Mouse (Mus musculus): ENCODE measurements around the gene Timm50.

Timm50 gene

DNA sequence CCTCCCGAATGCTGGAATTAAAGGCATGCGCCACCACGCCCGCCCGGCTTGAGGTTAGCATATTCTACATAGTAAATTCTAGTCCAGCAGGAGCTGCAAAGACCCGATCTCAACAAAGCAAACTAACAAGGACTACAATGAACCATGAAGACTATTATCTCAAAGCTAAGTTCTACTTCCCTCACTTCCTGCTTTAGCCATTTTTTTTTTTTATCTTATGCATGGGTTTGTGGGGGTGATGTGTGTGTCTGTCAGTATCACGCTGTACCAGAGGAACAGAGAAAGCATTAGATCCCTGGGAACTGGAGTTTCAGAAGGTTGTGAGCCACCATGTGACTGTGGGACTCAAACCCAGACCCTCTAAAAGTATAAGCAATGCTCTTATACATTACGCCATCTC lies 13.4 kb upstream of the Timm50 start:
- DNase-seq (ENCODE audit: low read depth) = no peak

DNA sequence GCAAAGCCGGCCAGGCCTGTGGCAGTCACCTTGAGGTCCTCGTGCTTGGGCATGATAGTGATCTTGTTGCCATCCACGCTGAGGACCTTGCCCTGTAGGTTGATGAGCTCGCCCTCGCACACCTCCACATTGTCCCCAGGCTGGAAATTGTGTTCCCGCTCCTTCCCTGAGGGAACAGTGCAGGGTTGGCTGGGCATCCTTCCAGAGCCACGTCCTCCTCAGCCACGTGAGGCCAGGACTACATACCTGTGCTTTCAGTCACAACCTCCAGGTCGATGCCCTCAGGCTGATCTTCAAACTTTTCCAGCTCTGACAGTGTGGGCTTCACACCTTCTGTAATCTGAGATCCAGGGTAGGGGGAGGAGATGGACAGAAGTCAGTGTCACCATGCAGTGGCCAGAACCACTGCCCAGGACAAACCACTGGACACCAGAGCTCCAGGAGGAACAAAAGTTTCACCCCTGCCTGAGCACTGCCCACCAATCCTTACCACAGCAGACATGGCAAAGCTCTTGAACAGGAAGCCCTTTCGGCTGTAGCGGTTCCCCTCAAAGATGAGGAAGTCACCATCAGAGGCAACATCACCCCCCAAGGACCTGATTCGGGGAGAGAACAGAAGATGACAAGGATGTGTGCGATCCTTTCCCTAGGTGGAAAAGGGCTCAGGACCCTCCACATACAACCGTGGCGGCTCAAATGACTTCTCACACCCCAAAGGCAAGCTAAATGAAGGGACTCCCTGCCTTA lies 10.3 kb upstream of the Timm50 start:
- DNase-seq (ENCODE audit: low read depth) = peak; percentile 54

DNA sequence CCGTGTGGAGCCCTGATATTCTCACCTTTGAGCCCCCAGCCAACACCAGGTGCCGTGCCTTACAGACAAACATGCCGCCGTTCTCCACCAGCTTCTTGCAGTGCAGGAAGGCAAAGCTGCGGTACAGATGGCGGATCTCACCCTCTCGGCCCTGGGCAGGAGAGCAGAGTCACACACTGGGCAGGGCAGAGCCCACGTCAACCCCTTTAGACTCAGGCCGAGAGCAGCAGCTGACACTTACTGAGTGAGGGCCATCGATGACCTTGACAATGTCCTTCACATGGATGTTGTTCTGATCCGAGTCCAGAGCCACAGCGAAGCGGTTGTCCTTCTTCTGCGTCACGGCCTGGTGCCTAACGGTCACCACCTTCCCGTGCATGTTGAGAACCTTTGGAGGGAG lies 6.8 kb upstream of the Timm50 start:
- DNase-seq (ENCODE audit: low read depth) = no peak

DNA sequence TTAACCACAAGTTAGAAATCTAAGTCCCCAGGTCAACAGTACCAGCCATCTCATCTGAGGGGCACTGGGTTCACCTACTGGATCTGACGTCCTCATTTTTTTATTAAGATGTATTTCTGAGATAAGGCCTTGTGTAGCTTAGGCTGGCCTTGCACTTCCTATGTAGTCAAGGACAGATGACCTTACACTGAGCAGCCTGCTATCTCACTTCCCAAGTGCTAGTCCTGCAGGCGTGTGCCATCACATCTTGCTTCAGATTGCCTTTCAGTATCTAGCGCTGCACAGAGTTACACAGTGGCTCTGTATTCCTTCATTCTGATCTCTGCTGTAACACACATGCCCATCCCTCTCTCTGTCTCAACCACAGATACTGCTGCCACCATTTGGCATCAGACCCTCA lies 6.2 kb upstream of the Timm50 start:
- DNase-seq (ENCODE audit: low read depth) = no peak

DNA sequence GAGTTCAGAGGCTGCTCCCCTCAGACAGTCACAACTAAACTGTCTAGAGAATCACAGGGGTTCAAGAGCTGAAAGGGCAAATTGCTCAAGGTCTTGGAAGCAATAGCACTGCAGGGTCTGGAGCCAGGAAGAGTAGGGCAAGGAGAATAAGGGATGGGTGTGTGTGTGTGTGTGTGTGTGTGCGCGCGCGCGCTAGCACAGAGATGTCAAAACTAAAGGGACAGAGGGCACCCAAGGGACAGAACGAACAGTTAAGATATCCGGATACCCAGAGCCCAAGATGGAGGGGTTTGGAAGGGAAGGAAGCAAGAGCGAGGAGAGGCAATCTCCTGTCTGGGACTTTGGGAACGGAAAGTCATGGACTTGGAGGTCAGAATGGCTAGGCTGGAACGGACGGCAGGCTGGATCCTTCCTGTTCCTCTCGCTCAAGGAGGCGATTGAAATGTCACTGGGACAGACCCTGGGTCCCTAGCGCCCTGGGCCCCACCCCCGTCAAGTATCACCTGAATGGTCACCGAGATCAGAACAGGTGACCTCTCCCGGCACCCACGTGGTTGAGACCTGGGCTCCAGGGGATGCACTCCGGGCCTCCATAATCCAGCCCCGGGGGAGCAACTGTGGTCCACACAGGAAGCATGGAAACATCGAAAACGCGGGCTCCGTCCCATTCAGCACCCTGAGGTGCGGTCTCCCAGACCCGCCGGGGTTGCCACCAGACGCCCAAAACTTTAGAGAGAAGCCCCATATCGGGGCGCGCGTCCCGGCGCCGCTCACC lies 534 bp downstream of the Timm50 start:
- DNase-seq (ENCODE audit: low read depth) = peak; percentile 36

DNA sequence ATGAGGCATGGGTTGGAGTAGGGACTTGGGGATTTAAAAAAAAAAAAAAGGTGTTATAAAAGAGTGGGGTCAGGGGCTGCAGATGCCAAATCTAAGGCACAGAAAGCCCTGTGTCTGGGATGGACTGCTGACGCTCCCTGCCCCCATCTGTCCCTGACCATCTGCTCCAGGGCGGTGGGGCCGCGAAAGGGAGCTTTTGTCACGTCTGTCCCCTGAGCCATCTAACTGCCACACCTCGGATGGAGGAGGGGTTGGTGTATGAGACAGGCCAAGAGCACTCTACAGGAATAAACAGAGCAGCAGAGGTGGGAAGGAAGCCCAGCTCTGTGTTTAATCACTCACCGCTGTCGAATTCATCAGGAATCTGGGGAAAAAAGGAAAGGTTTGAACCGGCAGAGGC lies 2.1 kb downstream of the Timm50 start:
- no peak for DNase-seq (ENCODE audit: low read depth)

DNA sequence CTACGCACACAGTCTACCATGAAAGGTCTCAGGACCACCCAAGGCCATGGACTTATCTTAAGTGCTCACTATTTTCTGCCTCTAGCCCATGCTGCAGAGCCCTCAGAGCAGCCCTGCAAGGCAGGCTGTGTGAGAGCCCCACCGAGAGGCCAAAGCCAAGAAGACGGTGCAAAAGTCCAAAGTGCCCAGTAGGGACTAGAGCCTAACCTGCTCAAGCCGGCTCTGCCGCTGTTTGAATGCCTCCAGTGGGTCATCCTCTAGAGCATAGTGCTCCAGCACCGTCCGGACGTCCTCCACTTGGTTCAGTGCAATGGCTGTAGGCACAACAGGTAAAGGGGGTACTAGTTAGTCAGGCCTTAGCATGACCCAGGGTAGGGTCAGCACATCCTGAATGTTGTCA lies 5.7 kb downstream of the Timm50 start:
- DNase-seq (ENCODE audit: low read depth) = no peak

DNA sequence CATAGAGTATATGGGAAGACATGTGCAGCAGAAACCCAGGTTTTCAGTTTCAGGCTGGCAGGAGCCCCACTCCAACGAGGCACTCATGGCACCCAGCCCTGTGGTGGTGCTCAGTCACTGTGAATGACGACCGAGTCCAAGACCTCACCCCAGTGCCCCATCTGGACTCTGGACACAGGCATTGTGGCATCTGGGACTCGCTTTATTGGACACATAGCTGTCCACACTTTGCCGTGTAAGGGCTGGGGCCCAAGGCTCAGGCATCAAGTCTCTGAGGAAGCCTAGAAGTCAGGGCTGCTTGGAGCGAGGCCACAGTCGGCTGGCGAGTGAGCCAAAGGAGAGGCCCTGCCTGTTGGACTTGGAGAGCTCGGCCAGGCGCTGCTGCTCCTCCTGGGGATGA lies 6.2 kb downstream of the Timm50 start:
- no peak for DNase-seq (ENCODE audit: low read depth)

DNA sequence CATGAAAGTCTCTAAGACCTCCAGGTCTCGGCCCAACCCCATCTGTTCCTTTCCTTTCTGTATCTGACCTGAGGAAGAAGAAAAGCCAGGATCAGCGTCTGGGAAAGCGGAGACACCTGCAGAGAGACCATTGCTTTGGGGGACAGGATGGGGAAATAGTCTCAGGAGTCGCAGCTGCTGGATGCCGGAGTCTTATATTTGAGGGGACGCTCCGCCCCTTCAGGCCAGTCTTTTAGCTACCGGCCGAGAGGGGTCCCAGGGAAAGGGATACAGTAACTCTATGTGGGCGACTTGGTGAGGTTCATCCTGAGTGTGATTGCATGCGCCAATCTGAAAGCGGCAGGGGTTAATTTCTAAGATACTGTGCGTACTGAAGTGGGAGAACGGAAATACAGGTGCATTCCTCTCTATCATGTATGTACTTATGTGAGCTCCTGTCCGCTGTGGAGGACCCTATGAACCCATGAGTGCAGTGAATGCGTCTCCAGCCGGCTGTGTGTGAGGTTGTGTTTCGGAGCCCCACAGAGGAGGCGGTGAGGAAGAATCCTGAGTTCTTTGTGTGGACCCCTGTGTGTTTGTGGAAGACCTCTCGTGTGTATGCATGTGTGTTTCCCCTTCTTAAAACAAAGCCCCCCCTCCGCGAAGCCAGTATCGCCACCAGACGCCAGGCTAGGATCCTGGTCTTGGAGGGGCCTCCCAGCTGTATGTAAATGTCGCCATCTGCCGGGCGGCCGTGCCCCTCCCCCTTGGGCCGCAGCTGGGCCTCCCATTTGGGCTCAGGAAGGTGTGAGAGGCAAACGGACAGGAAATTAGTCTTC lies 10.0 kb downstream of the Timm50 start, which contains the start of gene Dll3:
Dll3 (minus strand) TSS at position 623 of the 818 bp plus-strand sequence.
- DNase-seq (ENCODE audit: low read depth) = peak; percentile 69

DNA sequence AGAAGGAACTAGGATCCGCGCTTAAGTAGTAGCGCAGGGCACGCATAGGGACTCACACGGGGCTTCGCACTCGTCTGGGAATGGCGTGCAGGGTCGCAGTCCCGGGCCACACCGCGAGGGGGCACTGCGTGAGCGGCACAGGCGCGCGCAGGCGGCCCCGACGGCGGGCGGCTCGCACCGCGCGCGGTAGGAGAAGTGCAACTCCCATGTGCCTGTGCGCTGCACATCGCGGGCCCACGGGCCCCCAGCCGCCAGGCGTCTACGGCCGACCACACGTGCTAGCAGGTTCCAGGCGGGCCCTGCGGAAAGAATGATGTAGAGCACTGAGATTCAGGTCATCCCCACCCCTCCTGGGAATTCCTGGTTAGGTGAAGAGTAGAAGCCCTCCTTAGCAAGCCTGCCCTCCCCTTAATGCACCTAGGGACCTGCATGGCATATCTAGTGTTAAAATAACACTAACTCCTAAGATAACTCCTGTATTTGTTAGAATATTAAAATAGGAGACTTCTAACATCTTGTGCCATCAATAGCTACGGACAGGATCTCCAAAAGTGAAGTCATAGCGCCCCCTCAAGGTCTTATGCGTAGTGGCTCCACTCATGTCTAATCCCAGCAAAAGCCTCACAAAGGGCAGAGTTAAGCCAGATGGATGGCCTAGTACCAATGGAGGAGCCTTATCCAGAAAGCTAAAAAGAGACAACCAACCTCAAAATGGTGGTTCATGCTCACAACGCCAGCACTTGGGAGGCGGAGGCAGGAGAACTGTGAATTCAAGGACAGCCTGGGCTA lies 12.8 kb downstream of the Timm50 start:
- DNase-seq (ENCODE audit: low read depth) = peak; percentile 80

DNA sequence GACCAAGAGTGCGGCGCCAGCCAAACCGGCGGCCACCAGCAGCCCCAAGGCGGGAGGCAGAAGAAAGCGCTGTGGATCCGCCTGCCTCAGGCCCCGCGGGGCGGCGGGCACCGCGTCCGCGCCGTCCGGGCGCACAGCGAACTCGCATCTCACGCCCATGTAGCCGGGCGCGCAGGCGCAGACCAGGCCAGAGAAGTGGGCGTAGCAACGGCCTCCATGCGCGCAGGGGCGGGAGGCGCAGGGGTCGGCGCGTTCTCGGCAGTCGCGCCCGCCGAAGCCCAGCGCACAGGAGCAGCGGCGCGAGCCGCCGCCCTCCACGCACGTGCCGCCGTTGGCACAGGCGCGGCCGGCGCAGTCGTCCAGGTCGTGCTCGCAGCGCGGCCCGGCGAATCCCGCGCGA lies 17.4 kb downstream of the Timm50 start:
- no peak for DNase-seq (ENCODE audit: low read depth)

DNA sequence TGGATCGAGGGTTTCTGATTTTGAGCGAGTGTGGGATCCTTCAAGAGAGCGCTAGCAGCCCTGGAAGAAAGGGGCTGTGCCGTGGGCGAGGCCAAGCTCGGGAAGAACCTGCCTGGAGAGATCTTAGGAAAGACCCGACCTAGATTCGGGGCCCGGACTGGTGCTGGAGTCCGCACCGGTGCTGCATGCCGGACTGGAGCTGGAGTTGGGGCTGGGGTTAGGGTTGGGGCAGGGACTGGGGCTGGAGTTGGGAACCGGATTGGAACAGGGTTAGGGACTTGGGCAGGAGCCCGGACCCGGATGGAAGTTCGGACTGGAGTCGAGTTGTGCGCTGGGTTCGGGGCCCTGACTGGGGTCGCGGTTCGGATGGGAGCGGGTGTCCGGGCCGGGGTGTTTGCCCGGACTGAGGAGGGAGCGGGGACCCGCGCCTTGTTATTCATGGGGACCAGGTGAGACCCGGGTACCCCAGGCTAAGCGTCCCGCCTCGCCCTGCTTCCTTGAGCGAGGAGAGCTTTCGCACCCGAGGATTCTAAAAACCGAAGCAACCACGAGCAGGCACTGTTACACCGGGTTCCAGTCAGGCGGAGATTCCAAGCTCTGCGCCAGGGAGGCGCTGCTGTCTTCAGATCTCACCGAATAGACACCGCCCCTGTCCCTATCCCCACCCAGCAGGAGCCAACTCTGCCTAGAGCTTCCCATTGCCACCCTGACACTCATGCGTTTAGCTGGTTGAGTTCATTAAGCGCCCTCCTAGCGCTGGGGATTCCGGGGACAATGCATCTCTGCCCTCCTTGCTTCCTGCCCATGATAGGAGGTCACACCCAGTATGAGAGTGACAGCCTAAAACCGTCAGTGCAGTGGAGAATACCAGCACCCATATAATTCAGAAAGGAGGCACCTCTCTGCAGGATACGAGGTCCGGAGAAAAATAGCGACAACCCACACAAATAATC lies 21.0 kb downstream of the Timm50 start, which contains the start of gene Selenov:
Selenov (minus strand) TSS at position 549 of the 953 bp plus-strand sequence.
- no peak for DNase-seq (ENCODE audit: low read depth)

DNA sequence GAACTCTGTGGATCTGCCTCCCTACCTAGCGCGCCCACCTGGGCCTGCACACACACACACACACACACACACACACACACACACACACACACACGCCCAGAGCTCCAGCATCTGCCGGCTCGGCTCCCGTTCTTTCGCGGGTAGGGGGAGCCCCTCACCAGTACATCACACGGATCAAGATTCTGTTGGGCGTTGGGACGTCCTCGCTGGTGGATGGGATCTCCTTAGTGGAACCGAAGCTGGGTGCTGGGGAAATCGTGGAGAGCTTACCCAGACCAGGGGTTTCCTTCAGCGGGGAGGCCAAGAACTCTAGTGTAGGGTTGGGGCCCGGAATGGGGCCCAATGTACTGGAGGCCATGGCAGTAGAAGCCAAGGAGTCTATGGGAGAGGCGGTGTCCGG lies 21.7 kb downstream of the Timm50 start:
- no peak for DNase-seq (ENCODE audit: low read depth)

DNA sequence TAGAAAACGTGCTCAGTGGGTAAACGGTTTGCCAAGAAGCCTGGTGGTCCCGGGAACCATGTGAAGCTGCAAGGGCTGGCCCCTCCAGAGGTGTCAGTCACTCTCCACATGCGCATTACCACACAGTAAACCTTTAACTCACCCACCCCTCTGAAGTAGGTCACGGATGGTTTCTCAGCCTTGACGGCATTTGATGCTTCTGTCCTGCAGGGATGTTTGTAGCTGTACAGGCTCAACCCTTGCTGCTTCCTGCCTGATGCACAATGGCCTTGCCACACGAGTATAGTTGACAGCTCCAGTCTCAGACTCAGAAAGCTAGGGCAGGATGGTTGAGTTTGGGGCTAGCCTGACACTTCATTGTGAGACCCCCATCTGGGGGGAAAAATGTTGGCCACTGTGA lies 31.2 kb downstream of the Timm50 start:
- DNase-seq (ENCODE audit: low read depth) = no peak

DNA sequence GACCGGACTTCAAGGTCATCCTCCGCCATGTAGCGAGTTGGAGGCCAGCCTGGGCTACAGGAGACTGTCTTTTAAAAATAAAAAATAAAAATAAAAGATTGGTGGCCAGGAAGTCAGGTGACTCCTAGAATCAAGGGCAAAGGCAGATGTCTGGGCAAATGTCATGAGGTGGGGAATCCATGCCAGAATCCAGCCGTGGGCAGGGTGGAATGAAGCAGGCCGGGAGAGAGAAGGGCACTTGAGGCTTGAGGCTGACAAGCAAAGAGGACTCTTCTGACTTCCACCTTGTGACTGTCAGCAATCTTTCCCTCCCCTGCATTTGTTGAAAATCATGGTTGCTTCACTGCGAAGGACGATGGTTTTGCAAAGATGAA lies 33.6 kb downstream of the Timm50 start:
- no peak for DNase-seq (ENCODE audit: low read depth)

DNA sequence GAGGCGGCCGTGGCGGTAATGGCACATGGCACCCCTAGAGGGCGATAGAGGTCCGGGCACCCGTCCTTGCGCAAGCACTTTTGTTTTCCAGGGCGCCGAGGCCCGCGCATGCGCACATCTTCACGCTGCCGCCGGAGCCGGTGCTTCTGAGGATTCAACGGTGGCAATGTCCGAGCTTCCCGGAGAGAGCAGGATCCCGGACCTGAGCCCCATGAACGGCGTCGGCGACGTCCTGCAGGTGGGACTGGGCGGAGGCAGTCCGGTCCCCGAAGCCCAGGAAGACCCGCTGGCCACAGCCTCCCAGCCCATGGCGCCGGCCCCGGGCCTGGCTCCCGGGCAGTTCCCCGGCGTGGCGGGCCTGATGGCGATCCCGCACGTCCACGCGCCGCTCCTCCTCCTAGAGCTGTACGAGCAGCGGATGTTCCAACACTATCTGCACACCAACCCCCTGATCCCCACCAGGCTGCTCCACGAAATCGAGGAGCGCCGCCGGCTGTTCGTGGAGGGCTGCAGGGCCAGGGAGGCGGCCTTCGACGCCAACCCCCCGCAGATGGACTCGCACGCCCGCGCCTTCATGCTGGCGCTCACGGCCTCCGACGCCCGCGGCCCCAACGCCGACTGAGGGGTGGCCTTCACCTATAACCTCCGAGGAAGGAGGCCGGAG lies 34.1 kb downstream of the Timm50 start, which contains the start of gene Eid2b:
Eid2b (plus strand) TSS at position 125 of the 664 bp plus-strand sequence.
- DNase-seq (ENCODE audit: low read depth) = peak; percentile 92

DNA sequence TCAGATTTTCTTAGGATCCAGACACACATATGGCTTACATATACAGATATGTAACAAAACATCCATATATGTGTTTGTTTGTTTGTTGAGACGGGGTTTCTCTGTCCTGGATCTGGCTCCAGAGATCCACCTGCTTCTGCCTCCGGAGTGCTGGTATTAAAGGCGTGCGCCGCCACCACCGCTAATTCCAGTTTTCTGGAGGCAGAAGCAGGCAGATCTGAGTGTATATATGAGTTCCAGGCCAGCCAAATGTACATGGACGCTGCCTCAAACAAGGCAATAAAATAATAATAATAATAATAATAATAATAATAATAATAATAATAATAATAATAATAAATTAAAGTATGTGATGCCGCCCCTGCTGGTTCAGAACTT lies 34.6 kb downstream of the Timm50 start:
- no peak for DNase-seq (ENCODE audit: low read depth)

DNA sequence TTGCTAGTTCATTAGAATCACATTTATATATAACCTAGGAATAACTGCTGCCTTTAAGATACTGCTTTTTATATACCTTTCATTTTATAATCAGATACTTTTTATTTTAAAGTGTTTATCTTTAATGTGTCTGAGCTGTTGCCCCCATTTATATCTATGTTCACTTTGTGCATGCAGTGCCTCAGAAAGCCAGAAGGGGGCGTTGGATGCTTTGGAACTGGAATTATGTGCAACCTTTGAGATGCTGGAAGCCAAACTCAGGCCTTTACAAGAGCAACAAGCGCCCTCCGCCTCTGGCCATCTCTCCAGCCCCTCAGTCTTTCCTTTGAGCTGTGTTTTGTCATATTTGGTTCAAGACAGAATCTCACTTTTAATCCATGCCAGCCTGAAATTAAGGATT lies 40.1 kb downstream of the Timm50 start:
- DNase-seq (ENCODE audit: low read depth) = no peak

DNA sequence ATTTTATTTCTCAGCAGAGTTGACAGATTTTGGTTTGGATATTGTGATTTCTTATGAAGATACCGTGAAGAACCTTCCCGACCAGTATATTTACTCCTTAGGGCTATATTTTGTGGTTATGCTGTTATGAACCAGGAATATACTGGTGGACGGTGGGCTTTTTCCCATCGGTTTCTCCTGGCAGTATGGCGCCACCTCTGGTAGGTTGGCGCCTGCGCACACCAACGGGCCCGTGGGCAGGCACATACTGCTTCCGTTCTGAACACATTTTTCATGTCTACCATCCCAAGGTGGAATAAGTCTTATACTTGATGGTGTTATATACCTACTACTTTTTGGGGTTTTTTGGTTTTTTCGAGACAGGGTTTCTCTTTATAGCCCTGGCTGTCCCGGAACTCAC lies 42.5 kb downstream of the Timm50 start:
- DNase-seq (ENCODE audit: low read depth) = no peak

DNA sequence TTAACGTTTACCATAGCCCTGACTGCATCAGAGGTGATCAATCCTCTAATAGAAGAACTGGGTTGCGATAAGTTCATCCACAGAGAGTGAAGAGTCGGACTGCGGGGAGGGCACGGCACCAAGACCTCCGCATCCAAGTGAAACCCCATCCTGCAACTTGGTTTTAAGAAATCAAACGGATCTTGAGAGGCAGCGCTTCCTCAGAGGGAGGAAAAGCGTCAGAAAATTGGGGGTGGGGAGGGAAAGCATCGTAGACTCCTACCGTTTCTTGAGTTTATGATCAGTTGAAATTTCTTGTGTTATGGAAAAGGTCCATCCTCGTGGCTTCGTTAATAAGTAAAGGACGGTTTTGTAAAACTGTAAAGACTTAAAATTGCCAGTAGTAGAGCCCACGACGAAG lies 43.3 kb downstream of the Timm50 start:
- DNase-seq (ENCODE audit: low read depth) = no peak

Measured in 416B (cell line).